Mouse (Mus musculus) limb, embryonic 12.5 days (tissue): Measurements from ENCODE around the gene Gad1. TPM values are rescaled to one million over a fixed set of nuclear protein-coding genes. Genes with fewer than 3 reads are reported as not detected.

Experiments
- polyA plus RNA-seq: library from polyadenylated mRNA; unstranded; fragments of >200 nt; fragmentation: Nextera tagmentation; extraction: Ambion mirVana; gene quantifications from 2 replicates; pipeline ENCODE4 v1.2.1, GENCODE M21; 2016

Gene Gad1
- polyA plus RNA-seq, 1 experiment from 2014 or later: 0.28 TPM

Other genes starting within 250 kb of the Gad1 start
- gene Sp5, start 78.1 kb upstream of the Gad1 start, polyA plus RNA-seq: 0.92 and 1.0 TPM in 2 replicates
- 0.38 and 0.93 TPM in 2 replicates for gene Erich2, start 44.3 kb upstream of the Gad1 start, polyA plus RNA-seq
- 144 and 152 TPM in 2 replicates for gene Gorasp2, start 108.5 kb downstream of the Gad1 start, polyA plus RNA-seq
- 5.2 and 5.9 TPM in 2 replicates for gene Gm26558, start 109.0 kb downstream of the Gad1 start, polyA plus RNA-seq